Mouse (Mus musculus): ENCODE data around the gene Stat4. TPM values are rescaled to one million over a fixed set of nuclear protein-coding genes. Genes with fewer than 3 reads are reported as not detected.

The Stat4 gene
- polyA plus RNA-seq, 1 experiment from 2014 or later, result 1.2 TPM

DNA sequence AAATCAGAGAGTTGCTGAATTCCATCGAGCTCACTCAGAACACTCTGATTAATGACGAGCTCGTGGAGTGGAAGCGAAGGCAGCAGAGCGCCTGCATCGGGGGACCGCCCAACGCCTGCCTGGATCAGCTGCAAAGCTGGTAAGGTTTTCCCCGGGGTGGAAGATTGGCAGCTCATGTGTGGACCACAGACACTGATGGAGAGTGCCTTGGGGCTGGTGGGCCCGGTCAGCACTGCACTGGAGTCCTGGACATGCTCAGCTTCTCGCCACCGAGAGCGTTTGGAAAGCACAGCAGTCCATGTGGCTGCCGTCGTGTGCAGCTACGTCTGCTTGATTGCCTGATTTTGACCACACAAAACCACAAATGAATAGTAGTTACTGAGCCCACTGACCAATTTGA is 150.3 kb downstream of the Stat4 start:
- 0 out of 2 replicates have a peak, but pooled peaks cover 3% of the 10 kb centered on the region for H3K36me3 ChIP-seq
- no peaks in the 10 kb centered on the region for H3K4me1 ChIP-seq (replicated peaks)
- 78% methylated on average over 16 of the region's 16 CpGs for WGBS
- no peak for ATAC-seq
- H3K9me3 ChIP-seq, result no peaks in the 10 kb centered on the region
- no peak overlapping the region for H3K9ac ChIP-seq (replicated peaks)
- no peak overlapping the region for H3K27ac ChIP-seq
- no peak overlapping the region for H3K4me3 ChIP-seq (replicated peaks)
- H3K27me3 ChIP-seq, result no peaks in the 10 kb centered on the region
- H3K4me2 ChIP-seq (replicated peaks), result no peak overlapping the region

DNA sequence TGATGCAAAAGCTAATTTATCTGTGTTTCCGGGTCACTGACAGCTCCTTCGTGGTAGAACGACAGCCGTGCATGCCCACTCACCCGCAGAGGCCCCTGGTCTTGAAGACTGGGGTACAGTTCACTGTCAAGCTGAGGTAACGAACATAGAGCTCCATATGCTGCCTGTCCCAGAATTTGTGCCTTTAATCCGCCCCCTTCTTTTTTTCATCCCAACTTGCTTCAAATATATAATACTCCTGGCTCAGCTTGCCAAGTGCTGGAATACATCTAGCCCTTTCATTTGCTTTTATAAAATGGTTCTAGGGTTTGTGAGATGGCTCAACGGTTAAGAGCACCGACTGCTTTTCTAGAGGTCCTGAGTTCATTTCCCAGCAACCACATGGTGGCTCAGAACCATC is 153.6 kb downstream of the Stat4 start:
- no peak for ATAC-seq
- Histone ChIP-seq H3K27me3 (no peaks in the 10 kb centered on the region), H3K4me1 (replicated peaks) (no peaks in the 10 kb centered on the region), H3K36me3 (0 out of 2 replicates have a peak, but pooled peaks cover 3% of the 10 kb centered on the region), H3K27ac (no peak overlapping the region), H3K4me2 (replicated peaks) (no peak overlapping the region), H3K9ac (replicated peaks) (no peak overlapping the region), H3K9me3 (no peaks in the 10 kb centered on the region), H3K4me3 (replicated peaks) (no peak overlapping the region)
- 82% methylated on average over 9 of the region's 9 CpGs for WGBS

DNA sequence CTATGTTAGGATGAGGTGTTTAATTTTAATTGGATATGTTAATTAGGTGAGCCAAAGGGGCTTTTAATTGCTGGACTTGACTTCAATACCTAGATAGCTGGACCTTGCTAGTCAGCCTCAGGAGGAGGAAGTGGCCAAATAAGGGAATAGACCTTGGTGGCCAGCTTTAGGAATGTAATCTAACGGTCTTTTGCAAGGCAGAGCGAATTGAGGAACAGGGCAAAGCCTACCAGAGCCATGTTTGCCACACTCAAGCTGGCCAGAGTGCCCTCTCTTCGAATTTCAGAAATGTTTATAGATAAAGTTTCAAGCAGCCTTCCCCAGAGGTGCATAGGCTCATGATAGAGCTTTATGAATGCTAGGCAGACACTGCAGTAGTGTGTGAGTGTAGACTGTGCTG is 154.5 kb downstream of the Stat4 start:
- H3K4me1 ChIP-seq (replicated peaks), result no peaks in the 10 kb centered on the region
- H3K36me3 ChIP-seq, result 0 out of 2 replicates have a peak, but pooled peaks cover 3% of the 10 kb centered on the region
- H3K27ac ChIP-seq, result no peak overlapping the region
- 82% methylated on average over 3 of the region's 3 CpGs for WGBS
- ATAC-seq, result no peak
- no peak overlapping the region for H3K9ac ChIP-seq (replicated peaks)
- no peaks in the 10 kb centered on the region for H3K27me3 ChIP-seq
- no peak overlapping the region for H3K4me2 ChIP-seq (replicated peaks)
- H3K9me3 ChIP-seq, result no peaks in the 10 kb centered on the region
- H3K4me3 ChIP-seq (replicated peaks), result no peak overlapping the region

DNA sequence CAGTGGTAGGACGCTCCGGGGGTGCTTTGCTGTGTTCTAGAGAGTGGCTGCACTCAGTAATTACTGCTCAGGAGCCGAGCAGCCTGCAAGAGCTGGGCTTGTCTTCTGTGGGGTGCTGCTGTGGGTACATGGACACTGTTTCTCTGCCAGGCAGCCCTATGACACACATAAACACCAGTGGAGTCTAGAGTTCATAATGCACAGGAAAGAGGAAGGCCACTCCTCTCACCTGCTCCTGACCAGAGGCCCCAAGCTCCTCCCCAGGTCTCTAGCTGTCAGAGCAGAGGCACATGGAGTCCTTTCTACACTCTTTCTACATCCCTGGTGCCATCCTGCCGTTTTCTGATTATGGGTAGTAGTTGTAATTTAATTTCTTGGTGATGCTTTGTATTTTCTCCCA is 155.2 kb downstream of the Stat4 start:
- H3K27ac ChIP-seq, result no peak overlapping the region
- no peak overlapping the region for H3K4me2 ChIP-seq (replicated peaks)
- ATAC-seq, result no peak
- H3K9me3 ChIP-seq, result no peaks in the 10 kb centered on the region
- 85% methylated on average over 4 of the region's 4 CpGs for WGBS
- H3K4me3 ChIP-seq (replicated peaks), result no peak overlapping the region
- H3K9ac ChIP-seq (replicated peaks), result no peak overlapping the region
- no peaks in the 10 kb centered on the region for H3K27me3 ChIP-seq
- H3K4me1 ChIP-seq (replicated peaks), result no peaks in the 10 kb centered on the region; the same call in 1 of the 2 replicates
- 0 out of 2 replicates have a peak, but pooled peaks cover 3% of the 10 kb centered on the region for H3K36me3 ChIP-seq

DNA sequence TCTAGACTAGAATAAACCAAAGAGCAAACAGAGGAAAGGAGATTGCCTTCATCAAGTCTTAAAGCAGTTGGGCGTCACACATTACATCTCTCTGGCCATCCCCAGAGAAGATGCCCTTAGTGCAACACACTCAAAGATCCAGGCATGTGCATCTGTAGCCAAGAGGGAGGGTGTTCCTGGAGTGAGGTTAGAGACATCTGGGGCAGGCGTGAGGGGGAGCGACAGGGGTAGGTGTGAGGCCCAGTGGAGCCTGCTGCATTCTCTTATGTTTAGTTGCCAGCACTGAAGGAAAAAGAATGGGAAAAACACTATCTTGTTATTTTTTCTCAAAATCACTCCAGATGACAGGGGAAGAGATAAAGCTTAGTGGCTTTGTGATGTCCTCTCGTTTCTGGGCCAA is 156.2 kb downstream of the Stat4 start:
- Histone ChIP-seq H3K36me3 (0 out of 2 replicates have a peak, but pooled peaks cover 3% of the 10 kb centered on the region), H3K4me3 (replicated peaks) (no peak overlapping the region), H3K9me3 (no peaks in the 10 kb centered on the region), H3K4me1 (replicated peaks) (no peaks in the 10 kb centered on the region; the same call in 1 of the 2 replicates), H3K4me2 (replicated peaks) (no peak overlapping the region), H3K9ac (replicated peaks) (no peak overlapping the region), H3K27me3 (no peaks in the 10 kb centered on the region), H3K27ac (no peak overlapping the region)
- 91% methylated on average over 4 of the region's 4 CpGs for WGBS
- ATAC-seq, result no peak

DNA sequence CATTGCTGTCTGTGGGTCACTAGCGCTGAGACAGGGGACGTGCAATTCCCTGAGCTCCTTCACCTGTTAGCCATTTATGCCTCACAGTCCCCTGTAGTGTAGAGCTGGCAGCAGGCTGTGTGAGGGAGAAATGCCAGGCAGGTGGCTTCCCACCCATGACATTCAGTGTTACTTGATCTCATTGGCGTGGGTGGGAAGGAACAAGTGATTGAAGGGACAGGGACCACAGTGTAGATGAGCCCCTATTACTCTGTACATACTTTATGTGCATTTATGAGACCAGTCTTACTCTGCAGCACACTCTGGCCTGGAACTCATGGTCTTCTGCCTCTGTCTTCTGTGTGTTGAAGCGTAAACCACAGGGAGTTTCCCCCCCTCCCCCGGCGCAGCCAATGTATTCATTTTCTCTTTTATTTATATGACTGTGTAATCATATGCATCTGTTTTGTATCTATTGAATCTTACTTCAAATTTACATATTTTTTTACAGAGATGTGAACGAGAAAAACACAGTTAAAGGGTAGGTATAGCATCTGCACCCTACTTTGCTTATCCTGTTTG is 156.7 kb downstream of the Stat4 start:
- no peaks in the 10 kb centered on the region for H3K27me3 ChIP-seq
- H3K27ac ChIP-seq, result no peak overlapping the region
- ATAC-seq, result no peak
- no peak overlapping the region for H3K9ac ChIP-seq (replicated peaks)
- H3K9me3 ChIP-seq, result no peaks in the 10 kb centered on the region
- 0 out of 2 replicates have a peak, but pooled peaks cover 3% of the 10 kb centered on the region for H3K36me3 ChIP-seq
- no peak overlapping the region for H3K4me3 ChIP-seq (replicated peaks)
- 90% methylated on average over 7 of the region's 7 CpGs for WGBS
- peaks cover 3% of the 10 kb centered on the region for H3K4me1 ChIP-seq (replicated peaks)
- H3K4me2 ChIP-seq (replicated peaks), result no peak overlapping the region

DNA sequence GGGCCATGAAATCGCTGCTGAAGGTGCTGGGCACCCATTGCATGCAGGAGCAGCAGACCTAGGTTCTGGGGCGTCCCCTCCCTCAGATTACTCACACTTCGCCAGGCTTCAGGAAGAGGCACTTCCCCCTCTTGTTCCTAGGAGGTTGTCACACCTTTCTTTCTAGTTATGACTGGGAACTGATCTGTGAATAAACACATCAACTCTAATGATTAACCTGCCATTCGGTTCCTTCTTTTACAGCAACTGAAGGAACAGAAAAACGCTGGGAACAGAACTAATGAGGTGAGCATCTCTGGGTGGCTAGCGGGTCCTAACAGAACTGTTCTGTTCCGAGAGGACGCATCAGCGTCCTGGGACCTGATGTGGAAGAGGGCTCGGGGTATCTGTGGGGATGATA is 158.0 kb downstream of the Stat4 start:
- no peak overlapping the region for H3K27ac ChIP-seq
- no peaks in the 10 kb centered on the region for H3K9me3 ChIP-seq
- no peaks in the 10 kb centered on the region for H3K27me3 ChIP-seq
- ATAC-seq, result no peak
- H3K4me3 ChIP-seq (replicated peaks), result no peak overlapping the region
- H3K36me3 ChIP-seq, result 0 out of 2 replicates have a peak, but pooled peaks cover 3% of the 10 kb centered on the region
- peaks cover 10% of the 10 kb centered on the region for H3K4me1 ChIP-seq (replicated peaks)
- 89% methylated on average over 10 of the region's 10 CpGs for WGBS
- no peak overlapping the region for H3K9ac ChIP-seq (replicated peaks)
- no peak overlapping the region for H3K4me2 ChIP-seq (replicated peaks)

DNA sequence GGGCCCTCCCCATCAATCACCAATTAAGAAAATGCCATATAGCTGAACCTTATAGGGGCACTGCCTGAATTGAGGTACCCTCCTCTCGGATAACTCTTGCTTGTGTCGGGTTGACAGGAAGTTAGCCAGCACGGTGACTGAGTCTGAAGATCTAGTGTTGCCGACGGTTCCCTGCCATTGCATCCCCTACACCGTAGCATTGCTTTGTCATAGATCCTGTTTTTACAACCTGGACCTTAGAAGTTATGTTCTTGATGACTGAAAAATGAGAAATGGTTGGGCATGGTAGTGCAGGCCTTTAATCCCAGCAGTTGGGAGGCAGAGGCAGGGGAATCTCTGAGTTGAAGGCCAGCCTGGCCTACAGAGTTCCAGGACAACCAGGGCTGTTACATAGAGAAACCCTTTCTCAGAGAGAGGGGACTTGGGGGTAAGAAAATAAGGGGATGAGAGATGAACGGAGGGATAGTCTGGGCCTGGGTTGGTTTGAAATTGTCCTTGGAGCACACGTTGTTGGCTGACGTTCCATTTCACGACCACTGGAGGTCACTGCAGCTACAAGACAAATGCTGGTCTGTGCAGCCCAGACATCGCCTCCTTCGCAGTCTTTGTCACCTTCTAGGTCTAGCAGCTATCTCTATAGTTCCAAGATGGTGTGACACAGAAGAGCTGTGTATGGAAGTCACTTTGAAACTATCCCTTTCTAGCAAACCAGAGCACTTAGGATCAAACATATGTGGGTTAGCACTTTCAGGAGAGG is 159.4 kb downstream of the Stat4 start:
- Histone ChIP-seq H3K27me3 (no peaks in the 10 kb centered on the region), H3K9me3 (no peaks in the 10 kb centered on the region), H3K4me1 (replicated peaks) (peaks cover 22% of the 10 kb centered on the region), H3K36me3 (no peaks in the 10 kb centered on the region), H3K9ac (replicated peaks) (no peak overlapping the region), H3K27ac (no peak overlapping the region), H3K4me2 (replicated peaks) (no peak overlapping the region), H3K4me3 (replicated peaks) (no peak overlapping the region)
- ATAC-seq, result peak; percentile 82
- 53% methylated on average over 12 of the region's 12 CpGs for WGBS

DNA sequence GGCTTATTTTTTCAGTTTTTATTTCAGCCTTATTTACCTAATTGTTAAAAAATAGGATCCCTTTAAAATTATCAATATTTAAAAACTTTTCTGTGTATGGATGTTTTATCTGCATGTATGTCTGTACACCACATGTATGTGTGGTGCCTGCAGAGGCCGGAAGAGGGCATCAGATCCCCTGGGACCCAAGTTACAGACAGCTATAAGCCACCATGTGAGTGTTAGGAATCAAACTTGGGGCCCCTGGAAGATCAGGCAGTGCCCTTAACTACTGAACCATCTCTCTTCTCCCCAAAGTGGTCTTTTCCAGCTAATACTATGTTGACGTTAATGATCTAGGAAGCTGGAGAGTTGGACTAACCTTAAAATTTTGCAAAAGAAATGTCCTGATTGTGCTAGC is 160.5 kb downstream of the Stat4 start:
- Histone ChIP-seq H3K4me2 (replicated peaks) (no peak overlapping the region), H3K36me3 (0 out of 2 replicates have a peak, but pooled peaks cover 4% of the 10 kb centered on the region), H3K27me3 (no peaks in the 10 kb centered on the region), H3K4me3 (replicated peaks) (no peak overlapping the region), H3K27ac (no peak overlapping the region), H3K9ac (replicated peaks) (no peak overlapping the region), H3K4me1 (replicated peaks) (peaks cover 22% of the 10 kb centered on the region), H3K9me3 (no peaks in the 10 kb centered on the region)
- 87% methylated on average over 2 of the region's 2 CpGs for WGBS
- ATAC-seq, result no peak

DNA sequence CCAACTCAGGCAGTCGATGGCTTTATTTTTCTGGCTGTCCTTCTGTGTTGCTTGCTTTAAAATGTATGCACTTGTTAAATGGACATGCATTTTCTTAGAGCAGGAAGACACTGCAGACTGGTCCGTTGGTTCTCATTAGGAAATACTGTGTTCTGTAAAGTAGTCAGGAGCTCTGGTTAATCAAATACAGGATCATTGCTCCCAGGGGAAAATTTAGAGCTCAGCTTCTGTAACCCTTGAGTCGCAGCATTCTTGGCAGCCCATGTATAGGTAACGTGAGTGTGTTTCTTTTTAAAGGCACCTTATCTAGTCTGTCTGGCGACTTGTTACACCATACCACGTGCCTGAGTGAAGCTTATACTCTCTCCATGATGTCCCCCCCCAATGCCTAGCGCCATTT is 161.2 kb downstream of the Stat4 start:
- H3K4me3 ChIP-seq (replicated peaks), result no peak overlapping the region
- WGBS, result 82% methylated on average over 7 of the region's 7 CpGs
- ATAC-seq, result no peak

DNA sequence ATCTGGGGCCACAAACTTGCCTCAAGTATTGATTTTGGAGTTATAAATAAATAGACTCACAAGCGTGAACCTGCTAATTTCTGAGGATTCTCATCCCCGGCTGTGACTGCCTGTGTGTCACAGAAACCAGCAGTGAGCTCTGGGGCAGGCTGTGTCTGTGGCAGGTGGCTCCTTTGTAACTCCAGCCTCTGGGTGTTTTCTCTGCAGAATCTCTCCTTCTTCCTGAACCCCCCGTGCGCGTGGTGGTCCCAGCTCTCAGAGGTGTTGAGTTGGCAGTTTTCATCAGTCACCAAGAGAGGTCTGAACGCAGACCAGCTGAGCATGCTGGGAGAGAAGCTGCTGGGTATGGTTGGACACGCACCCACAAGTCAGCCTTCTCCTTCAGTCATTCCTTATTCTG is 161.7 kb downstream of the Stat4 start:
- Histone ChIP-seq H3K36me3 (0 out of 2 replicates have a peak, but pooled peaks cover 4% of the 10 kb centered on the region), H3K4me1 (replicated peaks) (peaks cover 22% of the 10 kb centered on the region), H3K9me3 (no peaks in the 10 kb centered on the region), H3K27me3 (no peaks in the 10 kb centered on the region), H3K4me3 (replicated peaks) (no peak overlapping the region), H3K4me2 (replicated peaks) (no peak overlapping the region), H3K9ac (replicated peaks) (no peak overlapping the region), H3K27ac (no peak overlapping the region)
- WGBS, result 60% methylated on average over 7 of the region's 7 CpGs
- ATAC-seq, result no peak

More for the DNA sequence above, 161.2 kb downstream of the Stat4 start:
- Histone ChIP-seq H3K9me3 (no peaks in the 10 kb centered on the region), H3K27me3 (no peaks in the 10 kb centered on the region), H3K4me2 (replicated peaks) (no peak overlapping the region), H3K9ac (replicated peaks) (no peak overlapping the region), H3K4me1 (replicated peaks) (peaks cover 22% of the 10 kb centered on the region), H3K27ac (no peak overlapping the region), H3K36me3 (0 out of 2 replicates have a peak, but pooled peaks cover 4% of the 10 kb centered on the region)

DNA sequence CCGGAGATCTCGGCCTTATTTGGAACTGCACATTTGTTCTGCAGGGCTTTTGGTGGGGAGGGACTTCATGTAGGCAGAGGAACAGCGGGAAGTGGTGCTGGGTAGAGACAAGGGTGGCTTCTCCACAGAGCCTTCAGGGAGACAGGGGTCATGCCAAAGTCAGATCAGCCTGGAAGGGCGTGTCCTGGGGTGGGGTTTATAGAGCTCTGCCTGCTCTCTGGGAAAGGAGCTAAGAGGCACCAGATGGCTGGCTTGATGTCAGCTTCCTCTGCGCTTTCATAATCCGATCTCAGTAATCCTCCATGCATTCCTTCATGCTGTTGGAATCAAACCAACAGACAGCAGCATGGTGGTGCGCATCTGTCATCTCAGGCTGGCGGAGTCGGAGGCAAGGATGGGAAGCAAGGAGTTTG is 163.0 kb downstream of the Stat4 start:
- no peaks in the 10 kb centered on the region for H3K9me3 ChIP-seq
- H3K9ac ChIP-seq (replicated peaks), result no peak overlapping the region
- no peak overlapping the region for H3K27ac ChIP-seq
- no peak overlapping the region for H3K4me3 ChIP-seq (replicated peaks)
- peak; percentile 73 for ATAC-seq
- H3K27me3 ChIP-seq, result no peaks in the 10 kb centered on the region
- no peak overlapping the region for H3K4me2 ChIP-seq (replicated peaks)
- H3K36me3 ChIP-seq, result peaks cover 4% of the 10 kb centered on the region; the same call in 1 of the 2 replicates
- H3K4me1 ChIP-seq (replicated peaks), result peaks cover 22% of the 10 kb centered on the region
- 37% methylated on average over 9 of the region's 9 CpGs for WGBS

All from midbrain, embryonic 13.5 days (tissue).